Mouse (Mus musculus): ENCODE results near the gene Wdr4. TPM values are rescaled to one million over a fixed set of nuclear protein-coding genes. Genes with fewer than 3 reads are reported as not detected.
"Not testable (repeated sequence)": the region's sequence is repeated elsewhere in the genome, so short reads cannot be mapped to it uniquely, and the experiment has no call there.

The Wdr4 gene
- total RNA-seq (2021): 10 to 100 TPM; 22.1 to 25.0 TPM
- long read RNA-seq, full-length matches to known transcripts: 31 of 46 reads
- long read RNA-seq, partial matches to known transcripts: 3 of 46 reads
- long read RNA-seq, other reads (novel, unspliced or antisense): 12 of 46 reads

DNA sequence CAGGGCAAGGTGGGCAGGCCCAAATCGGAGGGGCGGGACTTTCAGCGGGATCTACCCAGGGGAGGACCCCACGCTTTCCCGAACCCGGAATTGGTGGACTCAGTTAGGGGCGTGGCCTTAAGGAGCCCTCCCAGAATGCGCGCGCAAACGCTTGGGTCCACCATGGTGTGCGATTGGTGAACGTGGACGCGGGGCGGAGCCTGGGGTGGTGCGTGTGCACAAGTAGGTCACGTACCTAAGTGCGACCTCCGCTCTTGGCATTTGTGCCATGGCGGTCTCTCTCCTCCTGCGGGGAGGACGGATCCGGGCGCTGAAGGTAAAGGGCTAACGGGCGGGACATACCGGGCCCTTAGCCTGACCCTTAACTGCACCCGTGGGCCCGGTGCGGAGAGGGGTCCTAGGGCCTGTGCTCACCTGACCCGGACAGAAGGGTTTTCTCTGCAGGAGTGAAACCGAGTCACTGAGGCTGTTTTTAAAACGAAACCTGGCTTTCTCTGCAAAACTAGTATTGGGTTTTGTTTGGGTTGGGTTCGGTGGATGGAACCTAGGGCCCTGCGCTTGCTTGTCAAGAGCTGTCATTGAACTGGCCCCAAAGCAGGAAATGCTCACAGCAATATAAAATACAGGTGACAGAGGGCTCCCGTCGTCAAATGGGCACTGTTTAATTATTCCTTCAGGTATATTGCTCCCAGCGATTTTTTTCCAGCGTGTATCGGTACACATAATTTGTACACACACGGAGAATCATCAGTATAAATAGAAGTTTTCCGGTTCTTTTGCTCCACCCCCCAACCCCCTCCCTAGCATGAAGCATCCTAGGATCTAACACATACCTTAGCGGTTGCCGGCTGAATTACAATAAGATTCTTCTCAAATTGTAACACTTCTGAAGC is at the start of gene Wdr4, which contains the start of gene Ndufv3:
Gene Wdr4, minus strand, starts transcription at position 35 of the 893 bp plus-strand sequence.
Gene Ndufv3, plus strand, starts transcription at position 170 of the 893 bp plus-strand sequence.
- DNase-seq (ENCODE audit: low spot score in 2 of 2): peak; percentile 97 to 99

DNA sequence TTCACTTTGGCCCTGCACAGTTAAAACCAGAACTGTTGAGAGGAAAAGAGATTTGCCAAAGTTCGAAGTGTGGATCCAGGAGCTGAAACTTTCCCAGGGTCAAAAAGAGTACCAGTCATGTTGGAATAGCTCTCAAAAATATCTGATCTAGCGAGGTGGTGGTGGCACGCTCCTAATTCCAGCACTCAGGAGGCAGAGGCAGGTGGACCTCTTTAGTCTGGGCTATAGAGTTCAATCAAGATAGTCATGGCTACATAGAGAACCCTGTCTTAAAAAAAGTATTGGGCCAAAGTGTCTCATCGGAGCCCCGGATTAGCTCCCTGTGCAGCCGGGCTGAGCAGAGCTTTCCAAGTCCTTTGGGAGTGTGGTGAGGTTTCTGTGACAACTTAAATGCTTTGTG is 46.5 kb upstream of the Wdr4 start:
- no peak for DNase-seq (ENCODE audit: low spot score in 2 of 2)

DNA sequence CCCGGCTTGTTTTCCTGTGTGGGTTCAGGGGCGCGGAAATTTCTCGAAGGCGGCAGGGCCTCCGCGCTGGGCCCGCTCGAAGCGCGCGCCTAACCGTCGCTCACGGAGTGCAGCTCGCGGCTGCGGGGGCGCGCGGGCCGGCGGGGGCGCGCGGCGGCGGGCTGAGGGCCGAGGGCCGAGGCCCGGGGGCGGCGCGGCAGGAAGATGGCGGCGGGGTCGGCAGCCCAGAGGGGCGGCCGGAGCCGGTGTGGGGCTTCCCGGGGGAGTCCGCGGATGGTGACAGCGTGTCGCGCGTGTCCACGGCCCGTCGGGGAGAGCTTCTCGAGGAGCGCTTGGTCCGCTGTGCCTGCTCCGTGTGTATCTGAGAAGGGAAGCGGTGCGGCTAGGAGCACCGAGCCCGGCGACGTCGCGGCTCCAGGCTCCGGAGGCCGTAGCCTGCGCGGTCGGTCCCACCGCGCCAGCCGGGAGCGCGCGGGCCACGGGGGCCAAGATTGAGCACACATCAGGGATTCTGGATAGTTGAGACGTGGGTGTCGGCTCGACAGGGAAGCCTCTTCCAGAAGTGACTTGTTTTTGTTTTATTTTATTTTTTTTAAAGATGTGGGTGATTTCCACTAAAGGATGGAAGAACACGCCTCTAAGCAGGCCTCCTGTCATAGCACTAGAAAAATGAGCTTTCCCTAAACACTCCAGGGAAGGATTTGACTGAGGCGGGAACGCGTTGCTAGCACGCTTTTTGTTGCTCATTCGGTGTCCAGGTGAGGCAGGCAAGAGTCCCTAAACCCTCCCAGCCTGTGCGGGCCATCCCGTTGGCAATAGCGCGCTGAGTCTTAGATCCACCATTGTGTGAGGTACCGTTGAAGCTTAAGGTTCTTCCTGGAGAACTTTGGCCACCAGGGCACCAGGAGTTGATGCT is 45.6 kb upstream of the Wdr4 start:
- peak; percentile 36 to 75 for DNase-seq (ENCODE audit: low spot score in 2 of 2)

DNA sequence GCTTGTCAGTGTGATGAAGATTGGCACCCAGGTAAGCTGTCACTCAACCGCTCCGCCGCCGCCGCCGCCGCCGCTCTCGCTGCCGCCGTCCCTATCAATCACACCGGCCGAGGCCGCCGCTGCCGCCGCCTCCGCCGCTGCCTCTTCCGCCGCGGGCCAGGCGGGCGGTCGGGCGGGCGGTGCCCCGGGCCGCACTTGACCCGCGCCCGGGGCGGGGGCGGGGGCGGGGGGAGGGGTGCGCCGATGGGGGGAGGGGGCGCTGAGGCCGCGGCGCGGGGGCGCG is 45.0 kb upstream of the Wdr4 start:
- no peak for DNase-seq (ENCODE audit: low spot score in 2 of 2)

DNA sequence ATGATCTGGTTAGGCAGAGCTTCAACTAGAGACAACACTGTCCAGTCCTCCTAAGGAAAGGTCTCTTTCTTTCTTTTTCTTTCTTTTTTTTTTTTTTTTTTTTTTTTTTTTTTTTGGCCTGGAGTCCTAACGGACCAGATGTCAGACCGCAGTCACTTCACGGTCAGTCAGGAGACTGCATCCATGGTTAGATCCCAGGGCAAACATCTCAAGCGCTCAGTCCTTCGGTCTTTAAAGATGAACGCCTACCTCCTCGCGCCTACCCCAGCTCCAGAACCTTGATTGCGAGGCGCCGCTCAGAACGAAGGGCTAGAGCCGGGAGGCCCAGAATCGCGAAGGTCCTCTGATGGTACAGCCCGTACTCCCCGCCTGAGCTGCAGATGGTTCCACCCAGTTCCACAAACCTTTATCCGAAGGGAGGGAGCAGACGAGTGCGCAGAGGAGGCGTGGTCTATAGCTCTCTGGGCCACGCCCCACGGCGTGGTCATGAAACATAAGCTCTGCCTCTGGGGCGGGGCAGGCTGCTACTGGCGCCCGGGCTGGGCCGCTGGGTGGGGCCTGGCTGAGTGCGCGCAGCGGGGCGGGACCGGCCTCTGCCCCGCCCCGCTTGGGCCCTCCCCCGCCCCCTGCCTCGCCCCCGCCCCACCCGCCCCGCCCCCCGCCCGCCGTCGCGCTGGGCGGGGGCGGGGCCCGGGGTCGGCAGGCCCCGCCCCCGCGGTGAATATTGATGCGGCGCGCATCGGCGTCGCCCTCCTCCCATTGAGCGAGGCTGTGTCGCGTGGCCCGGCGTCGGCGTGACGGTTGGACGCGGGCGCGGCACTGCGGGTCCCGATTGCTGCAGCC is 44.5 kb upstream of the Wdr4 start, which contains the start of gene Pknox1:
Gene Pknox1, plus strand, starts transcription at position 720 of the 843 bp plus-strand sequence.
- peak; percentile 98 to 100 for DNase-seq (ENCODE audit: low spot score in 2 of 2)

DNA sequence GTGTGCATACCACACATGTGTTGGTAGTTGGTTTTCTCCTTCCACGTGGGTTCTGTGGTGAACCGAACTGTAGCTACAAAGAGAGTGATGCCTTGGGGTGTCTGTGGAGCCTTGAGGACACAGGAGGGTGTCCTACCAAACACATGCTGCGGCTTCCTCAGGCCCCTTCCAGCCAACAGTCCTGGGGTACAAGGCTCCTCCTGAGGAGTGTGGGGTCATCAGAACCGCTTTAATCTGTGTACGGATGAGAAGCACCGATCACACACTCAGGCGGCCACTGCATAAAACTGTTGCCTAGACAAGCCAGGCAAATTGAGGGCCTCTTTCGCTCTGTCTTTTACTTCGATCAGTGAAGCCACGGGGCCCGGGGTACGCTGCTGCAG is 43.8 kb upstream of the Wdr4 start:
- DNase-seq (ENCODE audit: low spot score in 2 of 2): peak in 1 of 2 experiments; percentile 44

DNA sequence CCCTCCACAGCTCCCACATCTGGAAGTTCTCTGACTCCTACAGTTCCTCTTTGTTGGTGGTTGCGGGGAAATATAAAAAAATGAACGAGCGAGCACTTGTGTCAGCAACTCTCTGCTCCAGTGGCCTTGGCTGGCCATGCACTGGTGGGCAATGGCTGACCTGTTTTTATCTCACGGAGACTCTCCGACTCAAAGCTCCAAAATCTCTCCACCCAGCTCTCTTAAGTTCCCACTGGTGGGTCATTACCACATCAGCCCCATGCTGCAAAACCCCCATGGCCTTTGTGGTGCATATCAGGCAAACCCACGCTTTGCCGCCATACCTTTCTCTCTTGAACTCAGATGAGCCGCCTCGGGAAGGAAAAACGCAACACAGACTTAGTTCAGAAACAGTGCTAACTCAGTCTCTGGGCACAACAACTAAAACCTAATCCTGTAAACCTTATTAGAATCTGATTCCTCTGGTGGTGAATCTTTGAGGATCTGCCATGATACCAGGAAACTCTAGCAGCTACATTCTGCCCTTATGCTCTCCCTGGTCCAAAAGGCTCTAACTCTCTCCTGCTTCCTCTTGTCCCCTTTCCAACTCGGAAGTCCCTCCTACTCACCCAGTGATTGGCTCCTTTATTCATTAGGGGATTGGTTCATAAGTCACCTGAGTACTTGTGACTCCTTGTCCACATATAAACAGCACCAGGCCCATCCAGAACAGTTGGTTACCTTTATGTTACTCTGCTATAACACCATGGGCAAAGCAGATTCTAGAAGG is 39.4 kb upstream of the Wdr4 start:
- DNase-seq (ENCODE audit: low spot score in 2 of 2): no peak

DNA sequence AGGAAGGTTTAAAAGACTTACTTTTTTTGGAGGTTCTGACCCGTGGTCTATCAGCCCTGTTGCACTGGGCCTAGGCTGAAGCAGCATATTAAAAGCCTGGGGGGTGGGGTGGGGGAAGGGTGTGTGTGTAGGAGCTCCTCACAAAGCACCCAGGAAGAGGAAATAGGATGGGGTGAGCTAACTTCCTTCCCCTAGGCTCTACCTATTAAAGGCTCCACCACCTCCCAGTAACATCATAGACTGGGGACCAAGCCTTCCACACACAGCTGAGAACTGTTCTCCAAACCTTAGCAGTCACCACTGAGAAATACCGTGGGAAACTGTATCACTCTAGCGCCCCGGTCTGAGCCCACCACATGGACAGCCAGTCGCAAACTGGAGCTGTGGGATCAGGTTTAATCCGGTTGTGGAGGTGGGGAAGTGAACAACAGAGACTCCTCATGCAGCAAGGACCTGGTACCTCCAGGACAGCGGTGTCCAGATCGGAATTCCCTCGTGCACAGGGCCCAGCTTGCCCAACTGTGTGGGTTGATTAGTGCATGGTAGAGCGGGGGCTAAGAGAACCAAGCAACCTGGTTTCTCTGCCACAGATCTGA is 38.3 kb upstream of the Wdr4 start:
- no peak for DNase-seq (ENCODE audit: low spot score in 2 of 2)

DNA sequence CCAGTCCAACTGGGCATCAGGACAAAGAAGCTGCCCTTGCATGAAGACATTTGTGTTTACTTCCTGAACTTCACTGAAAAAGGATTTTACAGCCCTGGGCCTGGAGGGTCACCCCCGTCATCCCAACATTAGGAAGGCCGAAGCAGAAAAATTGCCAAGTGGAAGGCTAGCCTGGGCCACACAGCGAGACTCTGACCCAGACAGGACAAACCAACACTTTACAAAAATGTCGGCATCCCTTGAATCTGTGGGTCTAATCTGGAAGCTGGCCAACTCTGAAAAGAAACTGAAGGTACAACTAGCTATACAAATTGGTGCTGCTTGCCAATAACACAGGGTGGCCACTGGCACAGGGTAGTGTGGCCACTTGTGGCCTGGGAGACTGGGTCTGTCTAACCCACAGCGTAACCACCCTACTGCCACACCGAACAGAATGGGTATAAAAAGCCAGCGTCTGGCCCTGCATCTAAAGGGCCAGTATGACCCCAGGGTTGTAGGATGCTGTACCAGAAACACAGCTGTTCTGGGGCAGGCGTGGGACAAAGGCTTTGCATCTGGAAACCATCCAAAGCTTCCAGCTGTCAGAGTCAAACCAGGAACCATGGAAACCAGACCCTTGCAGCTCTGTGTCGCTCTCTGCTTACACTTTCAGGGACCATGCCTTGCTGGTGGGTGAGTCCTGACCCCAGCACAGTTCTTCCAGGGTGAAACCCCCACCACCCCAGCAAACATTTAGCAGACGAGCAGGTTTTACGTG is 37.5 kb upstream of the Wdr4 start:
- DNase-seq (ENCODE audit: low spot score in 2 of 2): no peak

DNA sequence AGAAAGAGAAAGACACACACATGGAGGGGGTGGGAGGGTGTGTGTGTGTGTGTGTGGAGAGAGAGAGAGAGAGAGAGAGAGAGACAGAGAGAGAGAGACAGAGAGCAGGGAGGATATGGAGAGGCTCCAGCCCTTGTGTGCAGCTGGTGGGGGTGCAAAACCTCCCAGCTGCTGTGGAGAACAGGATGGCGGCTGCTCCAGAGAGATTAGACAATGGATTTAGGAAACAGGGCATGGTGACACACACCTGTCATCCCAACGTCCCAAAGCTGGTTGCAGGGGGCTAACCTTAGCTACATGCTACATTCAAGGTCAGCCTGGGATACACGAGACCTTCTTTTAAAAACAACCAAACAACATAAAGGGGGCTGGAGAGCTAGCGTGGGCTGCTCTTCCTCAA is 36.5 kb upstream of the Wdr4 start:
- no peak for DNase-seq (ENCODE audit: low spot score in 2 of 2)

DNA sequence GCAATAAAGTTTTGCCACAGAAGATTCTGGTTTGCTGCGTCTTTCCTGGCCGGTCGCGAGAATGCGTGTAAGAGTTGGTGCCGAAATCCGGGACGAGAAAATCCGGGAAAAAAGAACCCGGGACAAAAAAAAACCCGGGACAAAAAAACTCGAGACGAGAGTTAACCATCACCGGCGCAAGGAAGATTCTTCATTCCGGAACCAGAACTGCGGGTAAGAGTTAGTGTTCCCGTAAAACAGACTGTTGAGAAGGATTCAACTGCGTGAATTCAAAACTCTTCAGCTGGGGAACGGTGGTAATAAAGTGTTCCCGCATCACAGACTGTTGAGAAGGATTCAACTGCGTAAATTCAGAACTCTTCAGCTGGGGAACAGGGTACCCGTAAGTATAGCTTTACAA is 32.8 kb upstream of the Wdr4 start:
- DNase-seq (ENCODE audit: low spot score in 2 of 2): not testable (repeated sequence)

DNA sequence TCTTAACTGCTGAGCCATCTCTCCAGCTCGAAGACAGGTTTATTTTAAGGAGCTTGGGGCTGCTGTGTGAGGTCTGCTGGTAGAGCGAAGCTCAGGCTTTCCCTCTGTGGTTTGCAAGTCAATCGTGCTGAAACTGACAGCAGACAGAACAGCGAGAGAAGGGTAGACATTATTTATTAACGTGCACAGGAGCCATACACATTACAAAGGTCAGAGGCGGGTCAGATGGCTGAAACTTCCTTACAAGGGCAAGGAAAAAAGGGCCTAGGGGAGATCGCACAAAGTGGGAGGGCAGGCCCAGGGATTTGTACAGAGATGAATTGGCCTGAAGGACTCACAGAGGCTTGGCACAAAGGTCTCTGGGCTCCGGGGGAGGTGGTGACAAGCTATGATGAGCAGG is 29.6 kb upstream of the Wdr4 start:
- no peak for DNase-seq (ENCODE audit: low spot score in 2 of 2)

DNA sequence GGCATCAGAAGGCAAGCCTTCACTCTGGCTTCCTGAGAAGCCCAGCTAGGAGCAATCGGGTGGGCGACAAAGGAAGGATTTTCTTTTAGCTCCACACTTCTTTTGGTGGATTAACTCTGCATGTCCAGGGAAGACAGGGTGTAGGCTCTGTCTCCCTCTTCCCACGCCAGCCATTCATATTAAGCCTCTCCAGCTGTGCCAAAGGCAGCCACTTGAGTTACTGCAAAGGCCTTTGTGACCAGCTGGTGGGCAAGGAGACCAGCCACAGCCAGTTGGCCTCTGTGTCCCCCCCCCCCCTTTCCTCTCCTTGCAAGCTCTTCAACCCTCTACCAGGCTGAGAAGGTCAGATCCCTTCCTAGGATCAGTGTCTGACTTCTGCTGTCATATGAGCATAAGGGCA is 28.2 kb upstream of the Wdr4 start:
- no peak for DNase-seq (ENCODE audit: low spot score in 2 of 2)

DNA sequence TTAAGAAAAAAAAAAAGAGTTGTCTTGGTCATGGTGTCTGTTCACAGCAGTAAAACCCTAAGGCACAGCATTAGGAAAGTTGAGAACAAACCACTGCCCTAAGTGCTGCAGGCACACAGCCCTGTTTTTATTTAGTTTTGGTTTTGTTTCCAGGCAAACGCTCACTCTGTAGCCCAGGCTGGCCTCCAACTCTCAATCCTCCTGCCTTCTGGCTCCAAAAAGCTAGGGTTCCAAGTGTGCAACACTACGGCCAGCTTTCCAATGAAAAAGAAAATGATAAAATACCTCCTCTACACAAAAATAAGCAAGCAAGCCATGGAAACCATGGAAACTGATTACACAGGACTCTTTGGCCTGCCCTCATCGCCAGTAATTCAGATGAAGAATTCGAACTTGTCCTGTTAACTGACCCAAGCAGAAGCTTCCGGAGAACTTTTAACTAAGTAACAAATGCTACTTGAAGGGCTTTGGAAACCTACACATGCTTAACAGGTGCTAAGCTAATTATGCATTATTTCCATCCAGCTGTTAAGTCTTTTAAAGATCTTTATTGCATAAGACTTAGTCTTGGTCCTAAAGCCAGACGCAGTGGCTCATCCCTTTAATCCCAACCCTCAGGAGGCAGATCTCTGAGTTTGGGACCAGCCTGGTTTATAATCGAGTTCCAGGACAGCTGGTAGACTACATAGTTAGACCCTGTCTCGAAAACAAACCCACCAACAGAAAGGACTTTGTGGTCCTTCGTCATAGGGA is 26.8 kb upstream of the Wdr4 start:
- no peak for DNase-seq (ENCODE audit: low spot score in 2 of 2)

DNA sequence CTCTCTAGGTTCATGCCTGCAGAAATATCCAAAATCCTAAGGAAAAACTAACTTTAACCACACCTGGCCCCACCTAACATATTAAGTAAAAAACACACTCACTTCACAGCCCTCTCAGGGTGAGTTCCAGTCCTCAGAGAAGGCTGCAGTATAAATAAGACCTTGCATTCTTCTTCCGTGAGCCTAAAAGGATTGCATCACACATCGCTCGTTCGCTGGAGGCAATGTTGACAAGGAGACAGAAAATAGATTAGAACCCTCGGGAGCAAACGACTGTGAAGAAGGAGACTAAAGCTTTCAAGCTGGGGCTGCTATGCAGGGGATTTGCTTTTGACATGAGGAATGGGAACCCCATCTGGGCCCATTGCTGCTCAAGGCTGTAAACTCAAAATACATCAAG is 23.8 kb upstream of the Wdr4 start:
- no peak for DNase-seq (ENCODE audit: low spot score in 2 of 2)

DNA sequence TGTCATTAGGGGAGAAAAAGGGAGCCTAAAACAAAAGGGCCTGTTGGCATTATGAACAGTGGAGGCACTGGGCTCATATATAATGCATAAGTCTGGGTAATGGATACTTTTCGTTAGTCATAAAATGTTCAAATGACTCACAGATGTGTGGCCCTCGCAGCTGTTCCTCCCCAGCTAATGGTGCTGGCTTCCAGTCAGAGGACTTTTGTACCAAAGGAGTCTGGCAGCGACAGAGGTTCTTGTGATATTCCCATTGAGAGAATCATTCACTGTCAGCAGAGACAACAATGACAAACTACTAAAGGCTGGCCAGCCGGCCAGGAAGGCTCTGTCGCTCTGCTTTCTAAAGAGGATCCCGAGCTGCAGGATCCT is 21.7 kb upstream of the Wdr4 start:
- DNase-seq (ENCODE audit: low spot score in 2 of 2): peak in 1 of 2 experiments; percentile 59

DNA sequence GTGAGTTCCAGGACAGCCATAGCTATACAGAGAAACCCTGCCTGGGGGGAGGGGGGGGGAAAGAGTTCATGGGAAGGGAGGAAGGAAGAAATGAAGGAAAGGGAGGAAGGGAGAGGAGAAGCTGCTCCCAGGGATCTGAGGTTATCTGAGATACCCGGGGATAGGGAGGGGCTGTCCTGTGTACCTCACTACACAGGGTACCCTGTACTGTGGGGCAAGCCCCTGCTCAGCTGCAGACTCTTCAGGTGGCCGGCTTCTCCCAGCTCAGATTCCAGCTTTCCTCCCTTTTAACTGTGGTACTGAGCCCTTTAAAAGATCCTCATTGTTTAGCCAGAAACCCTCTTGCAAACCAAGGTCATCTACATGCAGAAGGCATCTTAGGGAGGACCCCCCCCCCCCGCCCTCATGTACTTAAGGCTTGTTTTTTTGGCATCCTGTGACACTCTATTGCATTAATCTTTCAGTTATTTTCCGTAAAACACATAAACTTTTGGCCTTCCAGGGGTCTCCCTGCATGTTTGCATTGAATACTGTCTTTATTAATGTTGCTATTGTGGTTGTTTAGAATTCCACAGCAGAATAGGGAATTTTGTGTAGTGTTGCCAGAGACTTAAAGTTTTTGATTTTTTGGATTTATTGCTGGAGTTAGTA is 21.2 kb upstream of the Wdr4 start:
- no peak for DNase-seq (ENCODE audit: low spot score in 2 of 2)

DNA sequence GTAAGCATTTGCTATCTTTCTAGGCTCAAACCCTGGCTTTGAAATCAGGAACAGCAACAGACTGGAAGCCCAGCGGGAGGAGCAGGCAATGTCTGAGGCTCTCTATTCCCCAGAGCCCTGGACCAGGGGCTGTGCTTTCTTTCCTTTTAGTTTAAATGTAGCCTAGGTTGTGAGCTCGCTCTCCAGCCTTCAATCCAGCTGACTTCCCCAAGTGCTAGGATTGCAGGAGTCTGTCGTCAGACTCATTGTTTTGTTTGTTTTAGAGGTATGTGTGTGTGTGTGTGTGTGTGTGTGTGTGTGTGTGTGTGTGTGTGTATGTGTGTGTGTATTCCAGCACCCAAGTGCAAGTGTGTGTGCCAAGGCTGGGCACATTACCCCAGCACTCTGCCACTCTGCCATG is 20.3 kb upstream of the Wdr4 start:
- DNase-seq (ENCODE audit: low spot score in 2 of 2): no peak
